Mouse (Mus musculus): ENCODE results near the gene C1ql1. TPM values are rescaled to one million over a fixed set of nuclear protein-coding genes. Genes with fewer than 3 reads are reported as not detected.

The C1ql1 gene
- 0.72 and 0.75 TPM in 2 replicates for polyA plus RNA-seq (2016; fragmentation: Nextera tagmentation; extraction: Ambion mirVana)

DNA sequence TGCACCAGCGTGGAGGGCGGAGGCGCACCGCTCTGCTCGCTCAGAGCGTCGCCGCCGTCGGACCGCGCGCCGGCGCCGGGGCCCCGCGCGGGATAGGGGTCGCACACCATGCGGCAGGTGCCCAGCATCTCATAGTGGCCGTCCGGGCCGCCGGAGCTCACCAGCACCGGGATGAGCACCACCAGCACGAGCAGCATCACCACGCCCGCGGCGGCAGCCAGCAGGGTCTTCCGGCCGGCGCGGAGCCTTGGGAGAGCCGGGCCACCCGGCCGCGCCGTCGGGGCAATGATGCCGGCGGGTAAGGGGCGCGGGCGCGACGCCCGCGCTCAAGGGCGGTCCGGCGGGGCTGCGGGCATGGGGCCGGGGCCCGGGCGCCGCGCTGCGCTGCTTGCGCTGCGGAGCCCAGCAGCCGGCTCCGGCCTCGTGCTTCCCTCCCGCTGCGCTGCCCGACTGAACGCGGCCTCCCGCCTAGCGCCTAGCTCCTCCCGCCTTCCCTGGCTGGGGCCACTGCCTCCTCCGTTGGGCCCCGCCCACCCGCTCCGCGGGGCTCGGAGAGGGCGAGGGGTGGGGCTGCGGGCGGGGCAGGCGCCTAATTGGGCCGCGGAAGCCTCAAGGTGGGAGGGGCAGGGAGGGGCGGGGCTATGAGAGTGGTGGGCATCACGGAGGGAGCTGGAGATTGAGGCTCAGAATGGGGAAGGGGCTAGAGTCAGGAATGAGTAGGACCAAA, at the start of gene C1ql1:
Gene C1ql1, minus strand, starts transcription at position 424 of the 727 bp plus-strand sequence.
- Histone ChIP-seq H3K27ac (no peak within 1 kb of the TSS), H3K9me3 (replicated peaks) (no peaks in the 10 kb centered on the region), H3K27me3 (replicated peaks) (peaks cover 99% of the 10 kb centered on the region), H3K4me2 (peak within 1 kb of the TSS; percentile 60), H3K36me3 (no peaks in the 10 kb centered on the region), H3K4me3 (peak within 1 kb of the TSS; percentile 45), H3K9ac (peak within 1 kb of the TSS; percentile 18; the same call in 1 of the 2 replicates), H3K4me1 (peaks cover 40% of the 10 kb centered on the region)
- WGBS (ENCODE audit: insufficient replicate concordance), result 1% methylated on average over 61 of the region's 87 CpGs
- ATAC-seq, result peak; percentile 87

- Histone ChIP-seq H3K4me3 (no peak overlapping the region), H3K27me3 (replicated peaks) (peaks cover 33% of the 10 kb centered on the region), H3K27ac (no peak overlapping the region), H3K9ac (no peak overlapping the region), H3K9me3 (replicated peaks) (no peaks in the 10 kb centered on the region), H3K4me2 (no peak overlapping the region), H3K36me3 (peaks cover 61% of the 10 kb centered on the region), H3K4me1 (peaks cover 35% of the 10 kb centered on the region)
- ATAC-seq, result no peak
- 88% methylated on average over 18 of the region's 18 CpGs for WGBS (ENCODE audit: insufficient replicate concordance)
Observed at GRCm38 (mm10) chr11:102994952-102995351, 48.5 kb upstream of the C1ql1 start.

DNA sequence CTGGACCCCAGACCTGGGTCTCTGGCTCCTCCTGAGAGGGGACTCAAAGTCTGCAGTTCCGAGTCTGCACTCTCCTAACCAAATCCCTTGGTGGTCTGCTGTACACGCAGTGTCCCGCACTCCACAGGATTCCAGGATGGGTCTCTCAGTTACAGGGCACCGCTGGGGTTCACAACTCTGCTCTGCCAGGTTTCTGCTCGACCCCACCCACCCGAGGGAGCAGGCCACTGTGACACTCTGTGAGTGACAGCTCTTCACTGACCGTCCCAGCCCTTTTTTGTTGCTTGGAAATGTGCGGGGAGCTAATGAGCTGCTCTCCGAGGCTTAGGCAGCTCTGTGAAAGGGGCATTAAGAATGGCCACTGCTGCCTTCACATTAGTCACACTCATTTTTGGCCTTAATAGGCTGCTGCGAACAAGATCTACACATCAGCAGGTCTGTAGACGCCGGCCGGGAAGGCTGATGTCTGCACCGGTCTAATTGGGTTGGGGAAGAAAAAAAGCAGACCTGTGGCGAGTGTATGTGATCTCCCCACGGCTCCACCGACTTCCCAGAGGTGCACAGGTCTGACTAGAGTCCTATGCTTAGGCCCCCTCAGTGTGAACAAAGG, 47.0 kb upstream of the C1ql1 start:
- ATAC-seq, result no peak
- Histone ChIP-seq H3K4me1 (peaks cover 27% of the 10 kb centered on the region), H3K4me2 (no peak overlapping the region), H3K9me3 (replicated peaks) (no peaks in the 10 kb centered on the region), H3K9ac (no peak overlapping the region), H3K27me3 (replicated peaks) (peaks cover 47% of the 10 kb centered on the region), H3K4me3 (no peak overlapping the region), H3K27ac (no peak overlapping the region), H3K36me3 (peaks cover 49% of the 10 kb centered on the region)
- 61% methylated on average over 17 of the region's 17 CpGs for WGBS (ENCODE audit: insufficient replicate concordance)

GRCm38 (mm10) chr11:102992940-102993339, 46.5 kb upstream of the C1ql1 start:
- Histone ChIP-seq H3K4me2 (no peak overlapping the region), H3K27ac (no peak overlapping the region), H3K4me1 (peaks cover 21% of the 10 kb centered on the region), H3K4me3 (no peak overlapping the region), H3K36me3 (peaks cover 43% of the 10 kb centered on the region), H3K9ac (no peak overlapping the region), H3K9me3 (replicated peaks) (no peaks in the 10 kb centered on the region), H3K27me3 (replicated peaks) (peaks cover 53% of the 10 kb centered on the region)
- ATAC-seq, result 0 out of 2 replicates have a peak, but pooled peaks have one; percentile 10
- 6% methylated on average over 5 of the region's 5 CpGs for WGBS (ENCODE audit: insufficient replicate concordance)

- ATAC-seq, result peak; percentile 34; the same call in 1 of the 2 replicates
- H3K27ac ChIP-seq, result no peak overlapping the region
- H3K4me2 ChIP-seq, result peak overlapping the region; percentile 28
- no peaks in the 10 kb centered on the region for H3K9me3 ChIP-seq (replicated peaks)
- peaks cover 64% of the 10 kb centered on the region for H3K27me3 ChIP-seq (replicated peaks)
- H3K4me1 ChIP-seq, result peaks cover 14% of the 10 kb centered on the region
- H3K36me3 ChIP-seq, result peaks cover 31% of the 10 kb centered on the region
- 3% methylated on average over 16 of the region's 16 CpGs for WGBS (ENCODE audit: insufficient replicate concordance)
- no peak overlapping the region; the same call in 1 of the 2 replicates for H3K4me3 ChIP-seq
- H3K9ac ChIP-seq, result 0 out of 2 replicates have a peak overlapping the region, but pooled peaks have one; percentile 5
Observed at GRCm38 (mm10) chr11:102991681-102992080, 45.2 kb upstream of the C1ql1 start.

- 4% methylated on average over 29 of the region's 29 CpGs for WGBS (ENCODE audit: insufficient replicate concordance)
- no peaks in the 10 kb centered on the region for H3K9me3 ChIP-seq (replicated peaks)
- H3K4me3 ChIP-seq, result peak overlapping the region; percentile 33
- H3K27ac ChIP-seq, result no peak overlapping the region
- no peak for ATAC-seq
- H3K4me2 ChIP-seq, result peak overlapping the region; percentile 63
- no peak overlapping the region for H3K9ac ChIP-seq
- H3K27me3 ChIP-seq (replicated peaks), result peaks cover 73% of the 10 kb centered on the region
- H3K4me1 ChIP-seq, result peaks cover 14% of the 10 kb centered on the region
- H3K36me3 ChIP-seq, result peaks cover 16% of the 10 kb centered on the region
Observed at GRCm38 (mm10) chr11:102990152-102990663, 43.7 kb upstream of the C1ql1 start.

GRCm38 (mm10) chr11:102989641-102990151, 43.2 kb upstream of the C1ql1 start:
- peak overlapping the region; percentile 63 for H3K4me2 ChIP-seq
- WGBS (ENCODE audit: insufficient replicate concordance), result 13% methylated on average over 28 of the region's 28 CpGs
- no peak overlapping the region for H3K27ac ChIP-seq

GRCm38 (mm10) chr11:102985160-102985559, 38.7 kb upstream of the C1ql1 start:
- no peak for ATAC-seq
- H3K27me3 ChIP-seq (replicated peaks), result peaks cover 68% of the 10 kb centered on the region
- 60% methylated on average over 6 of the region's 6 CpGs for WGBS (ENCODE audit: insufficient replicate concordance)

More at GRCm38 (mm10) chr11:102989641-102990151, 43.2 kb upstream of the C1ql1 start:
- Histone ChIP-seq H3K9ac (no peak overlapping the region), H3K4me3 (peak overlapping the region; percentile 33), H3K36me3 (peaks cover 11% of the 10 kb centered on the region), H3K27me3 (replicated peaks) (peaks cover 73% of the 10 kb centered on the region), H3K4me1 (peaks cover 14% of the 10 kb centered on the region), H3K9me3 (replicated peaks) (no peaks in the 10 kb centered on the region)
- ATAC-seq, result no peak

GRCm38 (mm10) chr11:102984615-102985014, 38.1 kb upstream of the C1ql1 start:
- 51% methylated on average over 4 of the region's 4 CpGs for WGBS (ENCODE audit: insufficient replicate concordance)
- H3K9me3 ChIP-seq (replicated peaks), result no peaks in the 10 kb centered on the region
- no peak overlapping the region for H3K27ac ChIP-seq
- no peak overlapping the region for H3K9ac ChIP-seq
- H3K4me3 ChIP-seq, result no peak overlapping the region
- peaks cover 68% of the 10 kb centered on the region for H3K27me3 ChIP-seq (replicated peaks)
- H3K4me2 ChIP-seq, result no peak overlapping the region
- H3K4me1 ChIP-seq, result peaks cover 3% of the 10 kb centered on the region
- no peak for ATAC-seq
- no peaks in the 10 kb centered on the region for H3K36me3 ChIP-seq

More at GRCm38 (mm10) chr11:102985160-102985559, 38.7 kb upstream of the C1ql1 start:
- Histone ChIP-seq H3K9me3 (replicated peaks) (no peaks in the 10 kb centered on the region), H3K36me3 (no peaks in the 10 kb centered on the region), H3K4me1 (peaks cover 8% of the 10 kb centered on the region), H3K4me2 (no peak overlapping the region), H3K4me3 (no peak overlapping the region), H3K9ac (no peak overlapping the region), H3K27ac (no peak overlapping the region)

DNA sequence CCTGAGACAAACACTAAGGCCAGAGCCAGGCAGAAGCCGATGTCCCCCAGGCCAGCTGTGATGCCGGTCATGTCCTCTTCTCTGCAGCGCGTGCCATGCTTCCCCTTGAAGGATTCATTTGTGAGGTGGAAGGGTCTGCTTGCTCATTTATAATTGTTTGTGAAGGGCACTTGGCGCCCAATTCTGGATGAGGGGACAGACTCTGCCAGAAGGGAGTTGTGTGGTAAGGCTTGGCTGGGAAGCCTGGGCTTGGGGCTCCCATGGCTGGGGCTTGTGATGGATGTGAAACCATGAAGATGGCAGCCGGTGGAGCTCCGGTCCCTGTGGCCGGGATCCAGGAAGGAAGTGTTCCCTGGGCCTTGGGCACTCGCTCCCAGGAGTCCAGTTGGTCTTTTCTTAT, 37.6 kb upstream of the C1ql1 start:
- Histone ChIP-seq H3K4me3 (no peak overlapping the region), H3K27me3 (replicated peaks) (peaks cover 63% of the 10 kb centered on the region), H3K9me3 (replicated peaks) (no peaks in the 10 kb centered on the region), H3K36me3 (no peaks in the 10 kb centered on the region), H3K27ac (no peak overlapping the region), H3K4me1 (no peaks in the 10 kb centered on the region), H3K9ac (no peak overlapping the region), H3K4me2 (no peak overlapping the region)
- WGBS (ENCODE audit: insufficient replicate concordance), result 77% methylated on average over 9 of the region's 9 CpGs
- no peak for ATAC-seq

DNA sequence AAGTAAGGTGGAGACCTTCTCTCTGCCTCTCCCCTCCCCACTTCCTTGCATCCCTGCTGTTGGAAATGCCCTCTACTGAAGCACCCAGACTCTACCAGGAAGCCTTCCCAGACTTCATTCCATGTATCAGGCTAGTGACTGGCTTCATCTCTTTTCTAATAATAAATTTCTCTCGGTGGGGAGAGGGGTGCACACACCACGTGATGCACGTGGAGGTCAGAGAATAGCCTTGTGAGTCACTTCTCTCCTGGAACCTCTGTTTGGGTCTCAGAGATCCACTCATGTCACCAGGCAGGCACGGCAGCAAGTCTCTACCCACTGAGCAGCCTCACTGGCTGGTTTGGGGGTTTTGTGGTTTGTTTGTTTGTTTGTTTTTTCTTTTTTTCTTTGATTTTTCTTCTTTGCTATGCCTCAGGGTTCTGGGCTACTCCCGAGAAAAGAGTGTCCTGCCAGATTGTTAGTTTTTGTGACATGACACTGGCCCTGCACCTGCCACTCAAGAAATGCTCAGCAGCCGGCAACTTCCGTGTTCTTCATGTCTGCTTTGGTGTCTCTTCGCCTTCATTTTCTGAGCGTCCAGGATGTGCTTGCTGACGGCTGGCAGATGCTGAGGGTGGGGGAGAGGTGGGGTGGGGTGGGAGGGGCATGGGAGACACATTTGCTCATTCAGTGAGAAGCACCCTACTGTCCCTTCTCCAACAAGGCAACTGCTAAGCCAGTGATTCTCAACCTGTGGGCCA, 34.8 kb upstream of the C1ql1 start:
- WGBS (ENCODE audit: insufficient replicate concordance), result 39% methylated on average over 10 of the region's 10 CpGs
- Histone ChIP-seq H3K4me2 (no peak overlapping the region), H3K36me3 (no peaks in the 10 kb centered on the region), H3K27me3 (replicated peaks) (peaks cover 44% of the 10 kb centered on the region), H3K4me3 (no peak overlapping the region), H3K27ac (no peak overlapping the region), H3K4me1 (0 out of 2 replicates have a peak, but pooled peaks cover 5% of the 10 kb centered on the region), H3K9me3 (replicated peaks) (no peaks in the 10 kb centered on the region), H3K9ac (no peak overlapping the region)
- ATAC-seq, result no peak

Measured in liver, embryonic 12.5 days (tissue).